In the genomic region with DNA sequence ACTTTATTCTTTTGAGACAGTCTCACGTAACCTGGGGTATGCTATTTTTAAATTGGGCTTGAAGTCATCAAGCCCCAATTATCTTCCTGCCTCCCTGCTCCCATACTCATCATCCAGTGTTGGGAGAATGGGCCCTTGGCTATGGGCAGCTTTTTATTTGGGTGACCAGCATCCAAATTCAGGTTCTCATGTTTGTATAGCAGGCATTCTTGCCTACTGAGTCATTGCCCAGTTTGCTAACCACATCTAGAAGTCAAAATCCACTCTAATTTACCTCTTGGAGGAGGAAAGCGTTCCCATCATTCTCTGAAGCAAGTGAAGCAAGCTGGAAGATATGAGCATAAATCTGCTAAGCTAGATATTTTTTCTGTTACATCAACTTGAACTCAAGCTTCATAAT, we compare ENCODE assay signal across 26 mouse cellular contexts. TPM values are rescaled to one million over a fixed set of nuclear protein-coding genes. Genes with fewer than 3 reads are reported as not detected.
DNase-seq lines count a peak whose midpoint lies in the region; ATAC-seq and TF ChIP-seq lines count a peak whose summit lies in the region.
"Had no signal": no experiment of that assay in that cellular context is flagged by ENCODE, and none has a peak within 500 bp of the region (broad histone marks: within the 10 kb centered on the region; RNA-seq: fewer than 3 reads in every experiment).

No protein-coding gene starts in this region.

- H3K4me3 ChIP-seq in embryonic fibroblast, embryonic 13.5 days (ENCODE audit: insufficient read depth, low read length): no peak overlapping the region
- no peak overlapping the region for H3K4me3 ChIP-seq in hindbrain, embryonic 12.5 days
- H3K4me3 ChIP-seq: embryonic facial prominence, embryonic 10.5 days; embryonic facial prominence, embryonic 12.5 days; erythroblast, embryonic 14.5 days; forebrain, embryonic 13.5 days; forebrain, embryonic 15.5 days had no signal

- H3K27ac ChIP-seq in embryonic fibroblast, embryonic 13.5 days (ENCODE audit: insufficient read depth, low read length): 0 out of 2 replicates have a peak overlapping the region, but pooled peaks have one; percentile 45
- H3K27ac ChIP-seq in hindbrain, embryonic 12.5 days: no peak overlapping the region
- H3K27ac ChIP-seq: embryonic facial prominence, embryonic 10.5 days; embryonic facial prominence, embryonic 12.5 days; forebrain, embryonic 13.5 days; forebrain, embryonic 15.5 days had no signal

- no peaks in the 10 kb centered on the region for H3K9me3 ChIP-seq in hindbrain, embryonic 12.5 days (replicated peaks)
- H3K9me3 ChIP-seq: embryonic facial prominence, embryonic 10.5 days; embryonic facial prominence, embryonic 12.5 days; forebrain, embryonic 13.5 days; forebrain, embryonic 15.5 days had no signal

- no peak overlapping the region for H3K4me2 ChIP-seq in hindbrain, embryonic 12.5 days (replicated peaks)
- H3K4me2 ChIP-seq: embryonic facial prominence, embryonic 12.5 days; forebrain, embryonic 13.5 days; forebrain, embryonic 15.5 days had no signal

- ATAC-seq in hindbrain, embryonic 12.5 days (ENCODE audit: low FRiP score): no peak
- no peak for ATAC-seq in activated CD4-positive, CD25-positive, alpha-beta regulatory T cell, adult 4 months
- ATAC-seq: forebrain, embryonic 13.5 days; forebrain, embryonic 15.5 days; forebrain, postnatal 0 days had no signal

- 90% methylated on average over 2 of the region's 2 CpGs for WGBS in hindbrain, embryonic 12.5 days

- no peak for TF ChIP-seq CTCF in embryonic fibroblast, embryonic 13.5 days (IDR thresholded peaks at IDR 0.05; ENCODE audit: borderline replicate concordance, insufficient read depth, low read length)

- no peaks in the 10 kb centered on the region for H3K27me3 ChIP-seq in hindbrain, embryonic 12.5 days
- H3K27me3 ChIP-seq: embryonic facial prominence, embryonic 12.5 days; forebrain, embryonic 13.5 days; forebrain, embryonic 15.5 days had no signal

- no peak for TF ChIP-seq POLR2A in embryonic fibroblast, embryonic 13.5 days (IDR thresholded peaks at IDR 0.05; ENCODE audit: low read depth, low read length)

- H3K9ac ChIP-seq in hindbrain, embryonic 12.5 days: no peak overlapping the region
- H3K9ac ChIP-seq: embryonic facial prominence, embryonic 12.5 days; forebrain, embryonic 13.5 days; forebrain, embryonic 15.5 days; forebrain, postnatal 0 days had no signal

- DNase-seq in 3134 (ENCODE audit: extremely low read depth, insufficient read length, low spot score): peak; percentile 13
- DNase-seq in 3T3-L1 (ENCODE audit: low read depth, low spot score): peak; percentile 78
- DNase-seq in NIH3T3 (ENCODE audit: low read depth): peak; percentile 70
- no peak for DNase-seq in embryo, embryonic 9.5 days (ENCODE audit: extremely low spot score)
- no peak for DNase-seq in gastrocnemius, adult 18-20 months (ENCODE audit: low spot score)
- DNase-seq: adrenal gland, adult 2 months; adrenal gland, postnatal 10 days; adrenal gland, postnatal 25 days; cerebellum, adult 11 months; cerebellum, adult 18-20 months; cerebellum, adult 8-10 months; cerebellum, adult 9-11 months; cerebellum, postnatal 14 days; cerebellum, postnatal 36 days; embryo, embryonic 11 days; forebrain, postnatal 0 days had no signal

- peaks cover 7% of the 10 kb centered on the region; the same call in 1 of the 2 replicates for H3K4me1 ChIP-seq in embryonic fibroblast, embryonic 13.5 days (ENCODE audit: control insufficient read depth, insufficient read depth, low read length)
- no peaks in the 10 kb centered on the region for H3K4me1 ChIP-seq in hindbrain, embryonic 12.5 days
- H3K4me1 ChIP-seq: embryonic facial prominence, embryonic 10.5 days; embryonic facial prominence, embryonic 12.5 days; forebrain, embryonic 13.5 days; forebrain, embryonic 15.5 days had no signal

- no peaks in the 10 kb centered on the region for H3K36me3 ChIP-seq in hindbrain, embryonic 12.5 days
- H3K36me3 ChIP-seq: embryonic facial prominence, embryonic 10.5 days; embryonic facial prominence, embryonic 12.5 days; forebrain, embryonic 15.5 days had no signal

RNA-seq across cellular contexts. Expression of a gene that starts 29.4 kb away (rescaled TPM):
- polyA plus RNA-seq in embryonic fibroblast, embryonic 13.5 days (2011; ENCODE audit: insufficient read length, low read depth, missing spikeins): 0.15 and 0.83 TPM in 2 replicates
- 10.6 and 10.8 TPM in 2 replicates for polyA plus RNA-seq in hindbrain, embryonic 12.5 days (2016; fragmentation: Nextera tagmentation; extraction: Ambion mirVana)
- total RNA-seq in gastrocnemius, adult 18-20 months (2021): 1 to 10 TPM; 1.6 to 1.7 TPM
- polyA plus RNA-seq in activated CD4-positive, CD25-positive, alpha-beta regulatory T cell, adult 4 months (2017; shearing (Covaris generic)): under 1 TPM in 1 of 2 experiments, not detected in 1; 0.40 TPM
- total RNA-seq: common myeloid progenitor, adult 5-6 weeks; MEL had no signal

Comparison
In these comparisons a context has a peak if more than half of its experiments do, and no peak if none do; other contexts are left out.
1. DNase-seq: peak in 3134 (single experiment), 3T3-L1 (single experiment) and NIH3T3 (single experiment); none in embryo, embryonic 9.5 days (single experiment) and gastrocnemius, adult 18-20 months (single experiment).